Mouse (Mus musculus): ENCODE results near the gene Actn4.

DNA sequence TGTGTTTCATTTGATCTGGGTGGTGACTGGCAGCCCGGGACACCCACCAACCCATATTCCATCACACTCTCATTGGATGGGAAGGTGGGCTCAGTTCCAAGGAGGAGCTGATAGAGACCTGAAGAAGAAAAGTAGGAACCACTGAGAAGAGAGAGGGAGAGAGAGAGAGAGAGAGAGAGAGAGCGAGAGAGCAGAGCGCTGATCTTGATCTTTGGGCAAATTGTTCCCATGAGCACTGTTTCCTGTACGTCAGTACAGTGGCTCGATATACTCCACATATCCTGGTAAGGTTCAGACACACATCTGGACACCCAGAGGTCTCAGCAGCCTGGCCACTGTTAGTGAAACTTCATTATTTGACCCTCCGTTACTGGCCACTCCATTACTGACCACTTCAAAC, 98.6 kb downstream of the Actn4 start, which contains the start of gene Lgals7:
- TF ChIP-seq CTCF (IDR thresholded peaks at IDR 0.05; ENCODE audit: control insufficient read depth, insufficient read depth, low read length) (no peak), POLR2A (IDR thresholded peaks at IDR 0.05; ENCODE audit: borderline replicate concordance, control insufficient read depth, low read depth, low read length) (no peak)
